Mouse (Mus musculus): ENCODE results near the gene Gnpat. TPM values are rescaled to one million over a fixed set of nuclear protein-coding genes. Genes with fewer than 3 reads are reported as not detected.
A peak's percentile ranks its signal among the peaks of the same experiment; 100 is the strongest.

The Gnpat gene
- total RNA-seq, 2 experiments from 2014 or later = 112 to 115 TPM

GRCm38 (mm10) chr8:124905482-124905881 is 42.6 kb downstream of the Gnpat start:
- no peak for DNase-seq

- peak; percentile 77 for DNase-seq
Measured at GRCm38 (mm10) chr8:124909936-124910335, 47.1 kb downstream of the Gnpat start.

GRCm38 (mm10) chr8:124910349-124910748 is 47.5 kb downstream of the Gnpat start:
- peak; percentile 67 for DNase-seq

GRCm38 (mm10) chr8:124911938-124912872 is 49.4 kb downstream of the Gnpat start:
- DNase-seq = no peak

GRCm38 (mm10) chr8:124914061-124914460 is 51.2 kb downstream of the Gnpat start:
- DNase-seq = no peak

GRCm38 (mm10) chr8:124917741-124918484 is 55.1 kb downstream of the Gnpat start:
- no peak for DNase-seq

GRCm38 (mm10) chr8:124921369-124922279 is 58.8 kb downstream of the Gnpat start:
- DNase-seq = peak; percentile 70

GRCm38 (mm10) chr8:124922490-124923089 is 59.8 kb downstream of the Gnpat start:
- DNase-seq = no peak

- no peak for DNase-seq
Measured at GRCm38 (mm10) chr8:124923971-124924652, 61.3 kb downstream of the Gnpat start.

GRCm38 (mm10) chr8:124925544-124926266 is 62.9 kb downstream of the Gnpat start:
- DNase-seq = no peak

GRCm38 (mm10) chr8:124926351-124926771 is 63.5 kb downstream of the Gnpat start:
- peak; percentile 86 for DNase-seq

GRCm38 (mm10) chr8:124929006-124929405 is 66.2 kb downstream of the Gnpat start:
- no peak for DNase-seq

- peak; percentile 27 for DNase-seq
Measured at GRCm38 (mm10) chr8:124930086-124930485, 67.3 kb downstream of the Gnpat start.

- DNase-seq = no peak
Measured at GRCm38 (mm10) chr8:124930649-124931048, 67.8 kb downstream of the Gnpat start.

- no peak for DNase-seq
Measured at GRCm38 (mm10) chr8:124932435-124932834, 69.6 kb downstream of the Gnpat start.

- DNase-seq = no peak
Measured at GRCm38 (mm10) chr8:124935116-124935515, 72.3 kb downstream of the Gnpat start.

- DNase-seq = no peak
Measured at GRCm38 (mm10) chr8:124936699-124937098, 73.9 kb downstream of the Gnpat start.

- no peak for DNase-seq
Measured at GRCm38 (mm10) chr8:124937293-124937692, 74.5 kb downstream of the Gnpat start.

Data from heart, postnatal 4 days (tissue).